Mouse (Mus musculus) T-helper 1 cell (primary cell): ENCODE measurements around the gene Cenpl.

Experiments used
- in situ Hi-C: fragments of 300-600 bp; cut with MboI, MseI; formaldehyde crosslinking; loops from one replicate; pipeline ENCODE4 v1.15.1; 2025; ENCODE audit warnings: high pct_unique_total_duplicates

The Cenpl gene

DNA sequence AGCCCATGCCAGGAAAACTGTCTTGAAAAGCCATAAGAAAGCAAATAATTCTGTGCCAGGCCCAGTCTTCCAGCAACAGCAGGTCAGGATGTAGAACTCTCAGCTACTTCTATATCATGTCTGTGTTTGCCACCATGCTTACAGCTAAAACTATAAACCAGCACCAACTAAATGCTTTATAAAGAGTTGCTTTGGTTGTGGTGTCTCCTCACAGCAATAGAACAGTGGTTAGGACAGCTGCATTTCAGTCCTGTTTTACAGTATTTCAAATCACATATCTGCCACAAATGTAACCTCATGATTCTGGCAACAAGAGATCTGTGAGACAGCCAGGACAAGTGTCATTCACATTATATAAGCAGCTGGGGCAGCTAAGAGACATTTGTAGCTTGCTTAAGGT lies 29.7 kb upstream of the Cenpl start:
- in situ Hi-C loops: loop anchor here (10.0 kb wide), 1 partner anchor 1524 kb away; no protein-coding TSS in a partner anchor

- in situ Hi-C loops: loop anchor here (10.0 kb wide), 1 partner anchor 1523 kb away; no protein-coding TSS in a partner anchor
Measured at GRCm38 (mm10) chr1:161041261-161042020, 29.1 kb upstream of the Cenpl start.

GRCm38 (mm10) chr1:161046972-161047371 lies 23.5 kb upstream of the Cenpl start:
- in situ Hi-C loops: loop anchor here (10.0 kb wide), 1 partner anchor 1518 kb away; no protein-coding TSS in a partner anchor

DNA sequence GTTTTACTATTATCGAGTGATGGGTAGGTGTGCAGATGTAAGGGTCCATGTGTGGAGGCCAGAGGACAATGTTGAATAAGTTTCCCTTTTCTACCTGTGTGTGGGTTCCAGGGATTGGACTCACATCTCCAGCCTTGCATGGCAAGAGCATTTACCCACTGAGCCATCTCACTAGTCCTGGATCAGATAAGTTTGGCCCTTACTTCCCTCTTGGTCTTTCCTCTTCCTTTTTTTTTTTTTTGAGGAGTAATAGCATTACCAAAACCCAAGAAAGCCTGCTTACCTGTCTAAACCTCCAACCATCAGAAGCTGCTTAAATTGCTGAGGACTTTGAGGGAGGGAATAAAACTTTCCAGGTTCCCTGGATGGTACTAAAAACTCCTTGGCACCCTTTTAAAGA lies 13.3 kb upstream of the Cenpl start:
- in situ Hi-C loops: no loop called here

DNA sequence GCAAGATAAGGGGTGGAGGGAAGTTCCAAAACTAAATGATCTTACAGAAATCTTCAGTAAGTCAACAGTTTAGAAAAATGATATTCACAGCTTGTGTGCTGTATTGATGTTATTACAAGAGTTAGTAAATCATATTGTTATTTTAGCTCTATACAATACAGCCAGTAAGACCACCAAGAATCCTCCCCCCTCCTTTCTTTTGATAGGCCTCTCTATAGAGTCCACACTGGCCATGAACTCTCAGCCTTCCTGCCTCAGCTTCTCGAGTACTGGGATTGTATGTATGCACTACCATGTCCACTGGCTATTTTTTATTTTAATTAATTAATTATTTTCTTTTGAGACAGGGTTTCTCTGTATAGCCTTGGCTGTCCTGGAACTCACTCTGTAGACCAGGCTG lies 7.2 kb upstream of the Cenpl start:
- in situ Hi-C loops: loop anchor here (10.0 kb wide), 1 partner anchor 61 kb away; no protein-coding TSS in a partner anchor

- in situ Hi-C loops: no loop called here
Measured at GRCm38 (mm10) chr1:161071272-161071620, 733 bp downstream of the Cenpl start.

GRCm38 (mm10) chr1:161076238-161076637 lies 5.7 kb downstream of the Cenpl start:
- in situ Hi-C loops: no loop called here

- in situ Hi-C loops: no loop called here
Measured at GRCm38 (mm10) chr1:161077243-161077642, 6.7 kb downstream of the Cenpl start.

- in situ Hi-C loops: no loop called here
Measured at GRCm38 (mm10) chr1:161099721-161100405, 29.4 kb downstream of the Cenpl start.

GRCm38 (mm10) chr1:161103842-161104241 lies 33.3 kb downstream of the Cenpl start:
- in situ Hi-C loops: no loop called here

- in situ Hi-C loops: no loop called here
Measured at GRCm38 (mm10) chr1:161109216-161109615, 38.7 kb downstream of the Cenpl start.

DNA sequence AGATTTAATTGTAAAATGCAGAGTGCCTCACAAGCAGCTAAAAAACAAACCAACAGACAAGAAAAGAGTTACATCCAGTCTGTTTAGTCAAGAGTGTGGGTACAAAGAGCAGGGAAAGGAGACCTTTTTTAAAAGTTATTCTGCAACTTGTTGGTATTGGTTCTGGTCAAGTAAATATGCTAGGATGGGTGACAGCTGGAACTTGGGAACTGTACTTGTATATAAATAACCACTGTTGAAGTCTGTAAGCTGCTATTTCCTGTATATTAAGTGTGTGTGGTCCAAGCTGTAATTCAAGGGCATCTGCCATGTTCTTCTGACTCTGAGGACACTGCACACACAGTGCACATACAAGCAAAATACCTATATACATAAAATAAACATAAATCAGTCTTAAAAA lies 44.1 kb downstream of the Cenpl start:
- in situ Hi-C loops: no loop called here

DNA sequence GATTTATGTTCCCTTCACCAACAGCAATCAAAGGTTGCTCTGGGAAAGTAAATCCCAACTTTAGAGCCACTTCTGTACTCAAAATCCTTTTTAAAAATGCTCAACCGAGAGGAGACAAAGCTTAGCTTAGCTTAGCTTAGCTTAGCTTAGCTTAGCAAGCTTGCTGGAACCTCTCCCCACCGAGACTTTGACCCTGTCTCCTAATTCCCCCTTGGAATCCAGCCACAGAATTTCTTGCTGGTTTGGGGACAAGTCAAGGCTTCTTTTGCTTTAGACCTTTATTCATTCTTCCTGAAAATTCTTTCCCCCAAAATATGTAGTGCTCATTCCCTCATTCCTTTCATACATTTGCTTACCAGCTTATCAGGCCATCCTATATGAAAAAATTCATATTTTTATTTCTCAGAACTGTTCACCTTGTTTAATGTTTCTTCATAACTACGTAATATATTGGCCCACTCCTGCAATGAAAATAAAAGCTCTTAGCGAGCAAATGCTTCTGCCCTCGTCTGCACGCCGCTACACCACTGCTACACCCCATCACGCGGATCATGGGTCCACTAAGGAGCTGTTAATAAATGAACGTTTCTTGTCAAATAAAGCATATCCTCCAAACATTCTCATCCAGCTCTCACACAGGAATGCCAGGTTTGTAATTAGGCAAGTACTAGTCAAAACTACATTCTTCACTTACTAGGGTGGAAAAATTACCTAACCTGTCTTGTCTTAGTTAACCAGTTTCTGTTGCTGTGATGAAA lies 52.3 kb downstream of the Cenpl start:
- in situ Hi-C loops: loop anchor here (10.0 kb wide), 1 partner anchor 58 kb away; no protein-coding TSS in a partner anchor

GRCm38 (mm10) chr1:161126461-161126860 lies 55.9 kb downstream of the Cenpl start:
- in situ Hi-C loops: loop anchor here (10.0 kb wide), 1 partner anchor 62 kb away; no protein-coding TSS in a partner anchor

DNA sequence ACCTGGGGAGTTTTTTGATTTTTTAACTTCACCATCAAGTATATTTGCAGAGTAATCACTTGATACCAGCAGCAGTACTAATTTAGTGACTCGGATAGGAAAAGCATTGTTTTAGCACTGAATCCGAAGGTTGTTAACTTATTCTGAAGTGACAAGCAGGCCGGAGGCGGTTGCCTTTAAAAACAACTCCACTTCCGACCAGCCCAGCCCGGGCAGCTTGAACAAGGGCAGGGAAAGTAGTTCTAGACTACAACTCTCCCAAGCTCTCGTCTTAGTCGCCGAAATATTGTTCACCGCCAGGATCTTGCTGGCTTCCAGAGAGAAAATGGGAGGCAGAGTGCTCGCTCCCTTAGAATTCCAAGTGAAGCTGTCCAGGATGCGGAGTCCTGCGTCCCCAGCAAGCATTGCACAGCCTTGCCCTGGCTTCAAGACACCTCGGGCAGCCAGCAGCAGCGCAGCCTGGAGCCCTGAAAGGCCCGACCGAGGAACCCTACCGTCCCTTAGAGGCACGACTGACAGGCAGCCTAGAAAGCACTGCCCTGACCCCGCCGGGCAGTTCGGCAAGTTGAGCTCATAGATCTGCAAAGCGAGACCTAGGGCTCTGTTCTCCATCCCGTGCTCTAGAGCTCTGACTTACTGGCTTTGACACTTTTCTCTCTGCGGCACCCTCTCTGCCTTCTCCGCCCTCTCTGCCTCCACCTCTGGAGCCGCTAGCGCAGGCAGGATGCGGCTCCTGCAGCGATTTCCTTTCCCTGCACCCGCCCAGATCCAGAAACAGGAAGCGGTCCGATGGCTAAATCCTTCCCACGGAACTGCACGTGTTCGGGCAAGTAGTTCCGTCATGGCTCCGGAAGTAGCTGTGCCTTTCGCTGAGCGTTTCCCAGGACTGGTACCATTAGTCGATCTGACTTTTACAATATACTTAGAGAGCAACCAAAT lies 60.5 kb downstream of the Cenpl start, which contains the start of gene Klhl20:
Klhl20 (minus strand) TSS at position 786 of the 939 bp plus-strand sequence.
- in situ Hi-C loops: no loop called here
